Mouse (Mus musculus): ENCODE measurements around the gene Cd300ld3. TPM values are rescaled to one million over a fixed set of nuclear protein-coding genes. Genes with fewer than 3 reads are reported as not detected.

Gene Cd300ld3
- not detected in 2 replicates for polyA plus RNA-seq (2015; fragmentation: Nextera tagmentation; extraction: Ambion mirVana)

- no peak for ATAC-seq (ENCODE audit: low FRiP score, low read depth)
- Histone ChIP-seq H3K27ac (no peak within 1 kb of the TSS), H3K27me3 (no peaks in the 10 kb centered on the region), H3K4me1 (no peaks in the 10 kb centered on the region), H3K9me3 (no peaks in the 10 kb centered on the region), H3K36me3 (no peaks in the 10 kb centered on the region), H3K4me2 (replicated peaks) (no peak within 1 kb of the TSS), H3K9ac (no peak within 1 kb of the TSS), H3K4me3 (no peak within 1 kb of the TSS)
- WGBS = 74% methylated on average over 2 of the region's 2 CpGs
Observed at GRCm38 (mm10) chr11:115048259-115048658, at the start of gene Cd300ld3. Gene Cd300ld3 (minus strand): TSS chr11:115048409.

DNA sequence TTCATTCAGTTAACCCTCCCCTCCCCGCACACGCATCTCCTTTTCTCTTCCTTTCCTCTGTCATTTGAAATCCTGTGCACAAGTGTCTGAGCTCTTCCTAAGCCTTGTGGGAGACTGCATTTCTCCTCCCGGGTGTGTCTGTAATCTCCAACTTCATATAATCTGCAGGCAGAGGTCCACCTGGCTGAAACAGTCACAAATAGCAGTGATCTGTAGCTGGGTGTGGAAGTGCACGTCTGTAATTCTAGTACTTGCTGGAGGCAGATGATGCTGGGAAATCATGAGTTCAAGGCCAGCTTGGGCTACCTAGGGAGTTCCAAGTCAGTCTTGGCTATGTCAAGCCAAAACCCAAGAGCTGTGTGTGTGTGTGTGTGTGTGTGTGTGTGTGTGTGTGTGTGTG lies 43.9 kb upstream of the Cd300ld3 start:
- WGBS = 23% methylated on average over 4 of the region's 4 CpGs
- no peak for ATAC-seq (ENCODE audit: low FRiP score, low read depth)

DNA sequence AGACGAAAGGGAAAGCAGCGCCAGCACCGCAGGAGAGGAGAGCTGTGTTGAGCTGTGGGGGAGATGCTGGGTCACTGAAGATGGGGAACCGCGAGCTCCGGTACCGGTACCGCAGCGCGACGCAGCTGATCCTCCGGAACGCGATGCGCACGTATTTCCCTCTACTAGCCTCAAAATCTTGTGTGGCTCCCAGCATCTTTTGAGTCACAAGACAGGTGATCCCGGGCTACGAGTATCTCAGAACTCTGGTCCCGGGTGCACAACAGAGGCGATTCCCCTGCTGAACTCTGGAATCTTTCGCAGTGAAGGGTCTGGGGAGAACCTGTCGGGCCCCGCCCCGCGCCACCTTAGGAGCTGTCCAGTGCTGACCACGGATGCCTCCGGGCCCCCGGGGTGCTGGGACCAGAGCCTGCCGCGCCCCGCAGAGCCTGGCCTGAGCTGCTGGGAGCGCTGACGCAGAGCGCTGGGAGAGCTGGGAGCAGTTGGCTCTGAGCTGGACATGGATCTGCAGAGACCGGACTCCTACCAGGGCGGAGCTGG lies 43.2 kb upstream of the Cd300ld3 start, which contains the start of gene Rab37:
Gene Rab37 (plus strand): TSS at position 70 of the 540 bp plus-strand sequence.
- H3K4me2 ChIP-seq (replicated peaks) = peak within 1 kb of the TSS; percentile 41
- no peak for ATAC-seq (ENCODE audit: low FRiP score, low read depth)
- H3K9me3 ChIP-seq = peaks cover 6% of the 10 kb centered on the region; the same call in 1 of the 2 replicates
- H3K9ac ChIP-seq = no peak within 1 kb of the TSS
- H3K4me3 ChIP-seq = peak within 1 kb of the TSS; percentile 16; the same call in 1 of the 2 replicates
- peaks cover 47% of the 10 kb centered on the region for H3K27me3 ChIP-seq
- H3K27ac ChIP-seq = no peak within 1 kb of the TSS
- WGBS = 2% methylated on average over 36 of the region's 36 CpGs
- no peaks in the 10 kb centered on the region for H3K36me3 ChIP-seq
- H3K4me1 ChIP-seq = peaks cover 9% of the 10 kb centered on the region

More for the DNA sequence above, 43.9 kb upstream of the Cd300ld3 start:
- Histone ChIP-seq H3K9me3 (peaks cover 6% of the 10 kb centered on the region; the same call in 1 of the 2 replicates), H3K27me3 (peaks cover 47% of the 10 kb centered on the region), H3K27ac (no peak overlapping the region), H3K4me1 (peaks cover 9% of the 10 kb centered on the region), H3K36me3 (no peaks in the 10 kb centered on the region), H3K9ac (no peak overlapping the region), H3K4me2 (replicated peaks) (no peak overlapping the region), H3K4me3 (no peak overlapping the region)

DNA sequence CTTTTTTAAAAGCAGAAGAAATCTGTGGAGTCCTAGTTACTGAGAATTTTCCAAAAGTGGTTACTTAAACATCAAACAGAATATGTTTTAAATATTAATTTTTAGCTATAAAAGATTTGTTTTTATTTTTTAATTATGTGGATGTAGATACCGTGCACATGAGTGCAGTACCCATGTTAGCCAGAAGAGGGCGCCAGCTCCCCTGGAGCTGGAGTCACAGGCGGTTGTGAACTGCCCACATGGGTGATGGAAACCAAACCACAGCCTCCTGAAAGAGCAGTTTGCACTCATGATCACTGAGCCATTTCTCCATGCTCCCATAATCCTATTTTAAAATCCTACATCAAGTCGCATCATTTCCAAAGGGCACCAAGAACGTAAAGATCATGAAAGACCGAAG lies 41.6 kb upstream of the Cd300ld3 start:
- ATAC-seq (ENCODE audit: low FRiP score, low read depth) = no peak
- H3K36me3 ChIP-seq = no peaks in the 10 kb centered on the region
- peaks cover 54% of the 10 kb centered on the region for H3K27me3 ChIP-seq

DNA sequence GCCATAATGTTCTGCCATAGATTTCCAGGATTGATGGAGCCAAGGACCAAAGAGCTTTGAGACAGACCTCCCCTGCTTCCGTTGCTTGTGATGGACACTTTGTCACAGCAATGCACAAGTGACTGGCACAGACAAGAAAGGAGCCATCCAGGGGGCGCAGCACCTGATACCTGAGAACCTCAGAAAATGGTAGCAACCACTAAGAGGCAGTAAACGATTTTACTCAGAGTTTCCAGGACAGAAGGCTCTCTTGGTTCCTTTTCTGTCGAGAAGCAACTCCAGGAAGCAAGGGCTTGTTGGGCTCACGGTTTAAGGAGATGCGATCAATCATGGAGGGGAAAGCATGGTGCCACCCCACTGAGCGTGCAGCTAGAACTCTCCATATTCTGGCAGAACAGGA lies 38.0 kb upstream of the Cd300ld3 start:
- Histone ChIP-seq H3K9me3 (no peaks in the 10 kb centered on the region), H3K9ac (no peak overlapping the region), H3K27ac (no peak overlapping the region), H3K27me3 (peaks cover 50% of the 10 kb centered on the region), H3K36me3 (no peaks in the 10 kb centered on the region), H3K4me2 (replicated peaks) (no peak overlapping the region), H3K4me3 (no peak overlapping the region), H3K4me1 (0 out of 2 replicates have a peak, but pooled peaks cover 3% of the 10 kb centered on the region)
- ATAC-seq (ENCODE audit: low FRiP score, low read depth) = no peak
- WGBS = 59% methylated on average over 7 of the region's 7 CpGs

More for the DNA sequence above, 41.6 kb upstream of the Cd300ld3 start:
- 63% methylated on average over 6 of the region's 6 CpGs for WGBS
- H3K4me3 ChIP-seq = no peak overlapping the region
- peaks cover 6% of the 10 kb centered on the region; the same call in 1 of the 2 replicates for H3K9me3 ChIP-seq
- peaks cover 9% of the 10 kb centered on the region for H3K4me1 ChIP-seq
- no peak overlapping the region for H3K27ac ChIP-seq
- H3K4me2 ChIP-seq (replicated peaks) = no peak overlapping the region
- H3K9ac ChIP-seq = no peak overlapping the region

GRCm38 (mm10) chr11:115085064-115085463 lies 36.9 kb upstream of the Cd300ld3 start:
- 70% methylated on average over 8 of the region's 8 CpGs for WGBS
- peaks cover 39% of the 10 kb centered on the region for H3K27me3 ChIP-seq
- no peak overlapping the region for H3K4me2 ChIP-seq (replicated peaks)
- H3K4me1 ChIP-seq = 0 out of 2 replicates have a peak, but pooled peaks cover 3% of the 10 kb centered on the region
- H3K9me3 ChIP-seq = no peaks in the 10 kb centered on the region
- no peak overlapping the region for H3K4me3 ChIP-seq
- no peaks in the 10 kb centered on the region for H3K36me3 ChIP-seq
- H3K9ac ChIP-seq = no peak overlapping the region
- ATAC-seq (ENCODE audit: low FRiP score, low read depth) = no peak
- H3K27ac ChIP-seq = no peak overlapping the region

DNA sequence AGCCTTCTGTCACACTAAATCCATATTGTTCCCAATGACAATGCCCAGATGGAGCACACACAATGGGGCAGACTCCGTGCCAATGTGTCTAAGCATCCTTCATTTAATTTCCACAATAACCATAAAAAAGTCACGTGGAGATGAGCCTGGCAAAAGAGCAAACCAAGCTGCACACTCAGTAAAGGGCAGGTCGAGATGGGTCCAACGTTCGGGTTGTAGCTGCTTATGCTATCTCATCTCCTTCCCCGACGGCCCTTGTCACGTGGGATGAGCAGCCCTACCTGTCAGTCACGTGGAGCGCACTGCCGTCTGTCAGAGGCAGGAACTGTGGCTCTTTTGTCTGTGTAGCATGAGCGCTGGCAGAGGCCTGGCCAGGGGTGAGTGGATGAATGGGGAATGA lies 36.4 kb upstream of the Cd300ld3 start:
- no peak overlapping the region for H3K4me2 ChIP-seq (replicated peaks)
- H3K9ac ChIP-seq = no peak overlapping the region
- no peak for ATAC-seq (ENCODE audit: low FRiP score, low read depth)
- H3K4me1 ChIP-seq = 0 out of 2 replicates have a peak, but pooled peaks cover 3% of the 10 kb centered on the region
- peaks cover 36% of the 10 kb centered on the region for H3K27me3 ChIP-seq
- H3K9me3 ChIP-seq = no peaks in the 10 kb centered on the region
- H3K36me3 ChIP-seq = no peaks in the 10 kb centered on the region
- WGBS = 62% methylated on average over 12 of the region's 12 CpGs
- H3K4me3 ChIP-seq = no peak overlapping the region
- no peak overlapping the region for H3K27ac ChIP-seq

DNA sequence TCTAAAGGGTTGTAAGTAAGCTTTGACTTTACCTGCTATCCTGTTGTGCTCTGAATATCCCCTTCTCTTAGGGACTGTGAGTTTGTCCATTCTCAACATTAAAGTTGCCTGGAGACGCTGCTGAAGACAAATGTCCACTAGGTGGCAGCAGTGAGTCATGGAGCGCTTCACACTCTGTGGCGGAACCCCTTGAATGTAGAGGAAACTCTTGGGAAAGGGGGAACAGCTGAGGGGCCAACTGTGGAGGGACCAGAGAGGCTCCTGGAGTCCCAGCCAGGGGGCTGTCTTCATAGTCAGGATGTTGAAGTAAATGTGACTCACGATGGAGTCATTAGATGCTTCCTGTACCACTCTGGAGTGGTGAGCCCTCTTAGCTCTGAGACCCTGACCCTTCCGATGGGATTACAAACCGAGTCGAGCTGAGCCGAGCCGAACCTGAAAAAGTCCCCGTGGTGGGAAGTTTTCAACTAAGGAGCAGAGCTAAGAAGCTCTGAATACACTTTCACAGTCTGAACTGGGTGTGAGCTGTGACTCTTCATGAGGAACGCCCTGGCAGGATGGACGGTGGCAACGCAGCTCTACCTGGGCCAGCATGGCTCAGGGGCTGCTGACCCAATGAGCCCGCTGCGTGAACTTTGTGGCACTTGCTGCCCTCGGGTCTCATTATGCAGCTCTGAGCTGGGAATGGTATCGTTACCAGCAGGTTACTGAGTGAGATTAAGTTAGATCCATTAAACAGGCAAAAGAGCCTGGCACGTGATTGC lies 35.3 kb upstream of the Cd300ld3 start:
- no peak overlapping the region for H3K4me3 ChIP-seq
- no peak overlapping the region for H3K27ac ChIP-seq
- whole genome bisulfite sequencing = 47% methylated on average over 18 of the region's 18 CpGs

GRCm38 (mm10) chr11:115082196-115082595 lies 34.0 kb upstream of the Cd300ld3 start:
- 69% methylated on average over 6 of the region's 6 CpGs for WGBS
- Histone ChIP-seq H3K27me3 (peaks cover 25% of the 10 kb centered on the region), H3K4me3 (no peak overlapping the region), H3K9ac (no peak overlapping the region), H3K9me3 (no peaks in the 10 kb centered on the region), H3K4me2 (replicated peaks) (no peak overlapping the region), H3K36me3 (no peaks in the 10 kb centered on the region), H3K4me1 (0 out of 2 replicates have a peak, but pooled peaks cover 3% of the 10 kb centered on the region), H3K27ac (no peak overlapping the region)
- no peak for ATAC-seq (ENCODE audit: low FRiP score, low read depth)

More for the DNA sequence above, 35.3 kb upstream of the Cd300ld3 start:
- Histone ChIP-seq H3K9ac (no peak overlapping the region), H3K4me1 (0 out of 2 replicates have a peak, but pooled peaks cover 3% of the 10 kb centered on the region), H3K9me3 (no peaks in the 10 kb centered on the region), H3K27me3 (peaks cover 29% of the 10 kb centered on the region), H3K36me3 (no peaks in the 10 kb centered on the region), H3K4me2 (replicated peaks) (no peak overlapping the region)
- no peak for ATAC-seq (ENCODE audit: low FRiP score, low read depth)

DNA sequence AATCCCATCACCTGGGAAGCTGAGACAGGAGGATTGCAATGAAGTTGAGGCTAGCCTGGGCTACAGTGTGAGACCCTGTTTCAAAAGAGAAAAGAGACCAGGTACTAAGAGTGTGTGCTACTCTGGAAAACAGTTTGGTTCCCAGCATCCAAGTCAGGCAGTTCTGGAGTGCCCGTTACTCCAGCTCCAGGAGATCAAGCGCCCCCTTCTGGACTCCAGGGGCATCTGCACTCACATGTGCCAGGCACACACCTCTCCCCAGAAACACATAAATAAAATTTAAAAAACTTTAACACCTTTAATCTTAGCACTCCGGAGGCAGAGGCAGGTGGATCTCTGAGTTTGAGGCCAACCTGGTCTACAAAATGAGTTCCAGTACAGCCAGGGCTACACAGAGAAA lies 33.2 kb upstream of the Cd300ld3 start:
- Histone ChIP-seq H3K36me3 (no peaks in the 10 kb centered on the region), H3K4me2 (replicated peaks) (no peak overlapping the region), H3K4me3 (no peak overlapping the region), H3K4me1 (0 out of 2 replicates have a peak, but pooled peaks cover 3% of the 10 kb centered on the region), H3K27me3 (peaks cover 25% of the 10 kb centered on the region), H3K9ac (no peak overlapping the region), H3K27ac (no peak overlapping the region), H3K9me3 (no peaks in the 10 kb centered on the region)
- WGBS = 59% methylated on average over 3 of the region's 3 CpGs
- ATAC-seq (ENCODE audit: low FRiP score, low read depth) = no peak

GRCm38 (mm10) chr11:115080886-115081285 lies 32.7 kb upstream of the Cd300ld3 start:
- no peak overlapping the region for H3K4me2 ChIP-seq (replicated peaks)
- no peak for ATAC-seq (ENCODE audit: low FRiP score, low read depth)
- H3K4me3 ChIP-seq = no peak overlapping the region
- 0 out of 2 replicates have a peak, but pooled peaks cover 3% of the 10 kb centered on the region for H3K4me1 ChIP-seq
- H3K27ac ChIP-seq = no peak overlapping the region
- WGBS = 37% methylated on average over 13 of the region's 13 CpGs
- peaks cover 25% of the 10 kb centered on the region for H3K27me3 ChIP-seq
- H3K9ac ChIP-seq = no peak overlapping the region
- H3K9me3 ChIP-seq = no peaks in the 10 kb centered on the region
- H3K36me3 ChIP-seq = no peaks in the 10 kb centered on the region

DNA sequence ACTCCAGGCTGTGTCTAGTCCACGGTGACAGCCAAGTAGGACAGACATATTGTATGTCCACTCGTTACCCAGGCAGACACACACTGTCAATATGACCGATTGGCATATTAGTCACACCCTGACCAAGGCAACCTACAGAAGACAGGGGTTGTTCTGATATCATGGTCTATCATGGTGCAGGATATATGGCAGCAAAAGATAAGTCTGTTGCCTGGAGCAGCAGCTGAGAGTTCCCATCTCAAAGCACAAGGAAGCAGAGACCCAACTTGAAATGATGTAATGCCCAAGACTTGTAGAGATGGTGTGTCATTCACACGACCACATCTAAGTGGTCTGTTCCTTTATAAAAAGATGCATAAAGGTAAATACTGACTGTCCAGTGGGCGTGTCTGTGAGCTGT lies 30.5 kb upstream of the Cd300ld3 start:
- no peak for ATAC-seq (ENCODE audit: low FRiP score, low read depth)
- WGBS = 77% methylated on average over 5 of the region's 5 CpGs
- Histone ChIP-seq H3K4me3 (no peak overlapping the region), H3K27me3 (peaks cover 6% of the 10 kb centered on the region), H3K27ac (no peak overlapping the region), H3K9ac (no peak overlapping the region), H3K4me2 (replicated peaks) (no peak overlapping the region), H3K4me1 (0 out of 2 replicates have a peak, but pooled peaks cover 3% of the 10 kb centered on the region), H3K9me3 (no peaks in the 10 kb centered on the region), H3K36me3 (no peaks in the 10 kb centered on the region)
